In genomic region chr10:24080166-24080565, GRCm38 (mm10) we compare ENCODE assay signal across 8 mouse cellular contexts. TPM values are rescaled to one million over a fixed set of nuclear protein-coding genes. Genes with fewer than 3 reads are reported as not detected.
DNase-seq lines count a peak whose midpoint lies in the region; ATAC-seq lines count a peak whose summit lies in the region.
"Had no signal": no experiment of that assay in that cellular context is flagged by ENCODE, and none has a peak within 500 bp of the region (broad histone marks: within the 10 kb centered on the region; RNA-seq: fewer than 3 reads in every experiment).

No protein-coding gene starts in this region.

- H3K4me2 ChIP-seq in neural tube, embryonic 11.5 days (ENCODE audit: low read depth), result no peak overlapping the region
- H3K4me2 ChIP-seq in neural tube, embryonic 15.5 days, result no peak overlapping the region

- no peak for ATAC-seq in neural tube, embryonic 11.5 days (ENCODE audit: insufficient read depth, low FRiP score, low TSS enrichment)
- no peak for ATAC-seq in neural tube, embryonic 15.5 days (ENCODE audit: low FRiP score)
- peak; percentile 65 for ATAC-seq in granulocyte monocyte progenitor cell, adult 5-6 weeks (replicated peaks; ENCODE audit: poor library complexity, severe bottlenecking)

- WGBS in neural tube, embryonic 11.5 days, result 51% methylated on average over 3 of the region's 3 CpGs
- 48% methylated on average over 3 of the region's 3 CpGs for WGBS in neural tube, embryonic 15.5 days

- H3K9ac ChIP-seq in neural tube, embryonic 11.5 days (ENCODE audit: low read length), result no peak overlapping the region
- H3K9ac ChIP-seq in neural tube, embryonic 15.5 days (replicated peaks), result no peak overlapping the region

- no peaks in the 10 kb centered on the region for H3K27me3 ChIP-seq in neural tube, embryonic 11.5 days (ENCODE audit: control insufficient read depth, insufficient read depth, low read length)
- no peaks in the 10 kb centered on the region for H3K27me3 ChIP-seq in neural tube, embryonic 15.5 days (replicated peaks)

- DNase-seq in neural tube, embryonic 11.5 days (ENCODE audit: low spot score), result peak; percentile 40
- peak; percentile 27 to 32 for DNase-seq in adrenal gland, adult 18-20 months (ENCODE audit: low spot score in 2 of 2)
- DNase-seq in cerebellum, postnatal 25 days, result peak; percentile 28 to 61
- peak; percentile 36 to 57 for DNase-seq in left cerebral cortex, postnatal 25 days (ENCODE audit: low spot score in 2 of 2)
- DNase-seq in right cerebral cortex, adult 2 months (ENCODE audit: low spot score in 2 of 2), result peak; percentile 62 to 64

- no peaks in the 10 kb centered on the region for H3K9me3 ChIP-seq in neural tube, embryonic 11.5 days (ENCODE audit: control insufficient read depth, low read length)
- no peaks in the 10 kb centered on the region for H3K9me3 ChIP-seq in neural tube, embryonic 15.5 days (replicated peaks)

- no peaks in the 10 kb centered on the region for H3K4me1 ChIP-seq in neural tube, embryonic 11.5 days (ENCODE audit: control insufficient read depth, insufficient read depth, low read length)
- no peaks in the 10 kb centered on the region for H3K4me1 ChIP-seq in neural tube, embryonic 15.5 days

- H3K4me3 ChIP-seq in neural tube, embryonic 11.5 days (ENCODE audit: low read depth, low read length), result no peak overlapping the region
- H3K4me3 ChIP-seq in neural tube, embryonic 15.5 days (replicated peaks), result no peak overlapping the region
- H3K4me3 ChIP-seq: myocyte had no signal

- intact Hi-C loops in left cerebral cortex, postnatal 25 days (cut with DNase I), result loop anchor here (2.0 kb wide), 2 partner anchors 101 to 267 kb away; no protein-coding TSS in a partner anchor

- H3K36me3 ChIP-seq in neural tube, embryonic 11.5 days (ENCODE audit: control insufficient read depth, insufficient read depth, low read length), result no peaks in the 10 kb centered on the region
- no peaks in the 10 kb centered on the region for H3K36me3 ChIP-seq in neural tube, embryonic 15.5 days

- H3K27ac ChIP-seq in neural tube, embryonic 11.5 days (ENCODE audit: low read depth, low read length), result no peak overlapping the region
- no peak overlapping the region for H3K27ac ChIP-seq in neural tube, embryonic 15.5 days (replicated peaks)

RNA-seq across cellular contexts. Expression of gene Taar8a, which starts 3.9 kb away (rescaled TPM):
- polyA plus RNA-seq in neural tube, embryonic 11.5 days (2014; fragmentation: Nextera tagmentation; extraction: Ambion mirVana), result not detected in 2 replicates
- polyA plus RNA-seq in neural tube, embryonic 15.5 days (2015; fragmentation: Nextera tagmentation; extraction: Ambion mirVana), result not detected in 2 replicates
- total RNA-seq in adrenal gland, adult 18-20 months (2021), result not detected
- not detected in 2 replicates for total RNA-seq in granulocyte monocyte progenitor cell, adult 5-6 weeks (2014; fragmentation: Nextera tagmentation)
- not detected in 2 replicates for total RNA-seq in granulocyte monocyte progenitor cell, adult 5-6 weeks (2017)
- total RNA-seq in left cerebral cortex, postnatal 25 days (2021), result not detected
- polyA plus RNA-seq: myocyte had no signal

RNA-seq across cellular contexts. Expression of gene Taar8b, which starts 11.9 kb away (rescaled TPM):
- polyA plus RNA-seq in neural tube, embryonic 11.5 days (2014; fragmentation: Nextera tagmentation; extraction: Ambion mirVana), result not detected in 2 replicates
- not detected in 2 replicates for polyA plus RNA-seq in neural tube, embryonic 15.5 days (2015; fragmentation: Nextera tagmentation; extraction: Ambion mirVana)
- not detected for total RNA-seq in adrenal gland, adult 18-20 months (2021)
- not detected in 2 replicates for total RNA-seq in granulocyte monocyte progenitor cell, adult 5-6 weeks (2014; fragmentation: Nextera tagmentation)
- total RNA-seq in granulocyte monocyte progenitor cell, adult 5-6 weeks (2017), result not detected in 2 replicates
- total RNA-seq in left cerebral cortex, postnatal 25 days (2021), result not detected
- polyA plus RNA-seq: myocyte had no signal

RNA-seq across cellular contexts. Expression of gene Taar8c, which starts 21.5 kb away (rescaled TPM):
- not detected in 2 replicates for polyA plus RNA-seq in neural tube, embryonic 11.5 days (2014; fragmentation: Nextera tagmentation; extraction: Ambion mirVana)
- polyA plus RNA-seq in neural tube, embryonic 15.5 days (2015; fragmentation: Nextera tagmentation; extraction: Ambion mirVana), result not detected in 2 replicates
- not detected for total RNA-seq in adrenal gland, adult 18-20 months (2021)
- not detected in 2 replicates for total RNA-seq in granulocyte monocyte progenitor cell, adult 5-6 weeks (2014; fragmentation: Nextera tagmentation)
- total RNA-seq in granulocyte monocyte progenitor cell, adult 5-6 weeks (2017), result not detected in 2 replicates
- total RNA-seq in left cerebral cortex, postnatal 25 days (2021), result not detected
- polyA plus RNA-seq: myocyte had no signal

RNA-seq across cellular contexts. Expression of gene Taar9, which starts 29.2 kb away (rescaled TPM):
- not detected in 2 replicates for polyA plus RNA-seq in neural tube, embryonic 11.5 days (2014; fragmentation: Nextera tagmentation; extraction: Ambion mirVana)
- polyA plus RNA-seq in neural tube, embryonic 15.5 days (2015; fragmentation: Nextera tagmentation; extraction: Ambion mirVana), result not detected in 2 replicates
- total RNA-seq in adrenal gland, adult 18-20 months (2021), result not detected
- total RNA-seq in granulocyte monocyte progenitor cell, adult 5-6 weeks (2014; fragmentation: Nextera tagmentation), result not detected in 2 replicates
- not detected in 2 replicates for total RNA-seq in granulocyte monocyte progenitor cell, adult 5-6 weeks (2017)
- not detected for total RNA-seq in left cerebral cortex, postnatal 25 days (2021)
- polyA plus RNA-seq: myocyte had no signal

RNA-seq across cellular contexts. Expression of gene Taar7f, which starts 30.9 kb away (rescaled TPM):
- not detected in 2 replicates for polyA plus RNA-seq in neural tube, embryonic 11.5 days (2014; fragmentation: Nextera tagmentation; extraction: Ambion mirVana)
- polyA plus RNA-seq in neural tube, embryonic 15.5 days (2015; fragmentation: Nextera tagmentation; extraction: Ambion mirVana), result not detected in 2 replicates
- not detected for total RNA-seq in adrenal gland, adult 18-20 months (2021)
- total RNA-seq in granulocyte monocyte progenitor cell, adult 5-6 weeks (2014; fragmentation: Nextera tagmentation), result not detected in 2 replicates
- total RNA-seq in granulocyte monocyte progenitor cell, adult 5-6 weeks (2017), result not detected in 2 replicates
- total RNA-seq in left cerebral cortex, postnatal 25 days (2021), result not detected
- polyA plus RNA-seq: myocyte had no signal
